ENCODE assay signal across 21 mouse cellular contexts in genomic region chr1:64603381-64603780, GRCm38 (mm10).
"Had no signal": no experiment of that assay in that cellular context is flagged by ENCODE, and none has a peak within 500 bp of the region (broad histone marks: within the 10 kb centered on the region; RNA-seq: fewer than 3 reads in every experiment).

No protein-coding gene starts in this region.

- ATAC-seq: liver, postnatal 0 days; lung, postnatal 0 days; midbrain, embryonic 15.5 days had no signal

- H3K27me3 ChIP-seq: kidney, embryonic 15.5 days; limb, embryonic 12.5 days; limb, embryonic 15.5 days; midbrain, embryonic 12.5 days; midbrain, embryonic 15.5 days; neural tube, embryonic 13.5 days; stomach, embryonic 15.5 days had no signal

- H3K9ac ChIP-seq: kidney, embryonic 15.5 days; limb, embryonic 12.5 days; limb, embryonic 15.5 days; liver, embryonic 14.5 days; liver, postnatal 0 days; lung, embryonic 14.5 days; midbrain, embryonic 12.5 days; midbrain, embryonic 15.5 days; neural tube, embryonic 13.5 days; stomach, embryonic 15.5 days had no signal

- H3K4me3 ChIP-seq: kidney, embryonic 15.5 days; limb, embryonic 12.5 days; limb, embryonic 15.5 days; midbrain, embryonic 12.5 days; midbrain, embryonic 15.5 days; neural tube, embryonic 13.5 days; stomach, embryonic 15.5 days had no signal

- H3K4me2 ChIP-seq: kidney, embryonic 15.5 days; limb, embryonic 12.5 days; limb, embryonic 15.5 days; liver, embryonic 11.5 days; lung, embryonic 14.5 days; midbrain, embryonic 12.5 days; midbrain, embryonic 15.5 days; neural tube, embryonic 13.5 days; stomach, embryonic 15.5 days had no signal

- H3K27ac ChIP-seq: kidney, embryonic 15.5 days; limb, embryonic 12.5 days; limb, embryonic 15.5 days; liver, embryonic 14.5 days; midbrain, embryonic 12.5 days; midbrain, embryonic 15.5 days; neural tube, embryonic 13.5 days; stomach, embryonic 15.5 days had no signal

- DNase-seq: kidney, adult 11 months; kidney, adult 8-10 months; kidney, postnatal 10 days; kidney, postnatal 36 days; left cerebral cortex, postnatal 4 days; liver, postnatal 0 days; lung, embryonic 14.5 days; retina, postnatal 1 day; right cerebral cortex, postnatal 25 days; spleen, adult 18-20 months; thymus, postnatal 36 days had no signal

- H3K4me1 ChIP-seq: kidney, embryonic 15.5 days; limb, embryonic 12.5 days; limb, embryonic 15.5 days; midbrain, embryonic 12.5 days; midbrain, embryonic 15.5 days; neural tube, embryonic 13.5 days had no signal

- H3K9me3 ChIP-seq: kidney, embryonic 15.5 days; limb, embryonic 12.5 days; limb, embryonic 15.5 days; midbrain, embryonic 12.5 days; midbrain, embryonic 15.5 days; neural tube, embryonic 13.5 days; stomach, embryonic 15.5 days had no signal
